Mouse (Mus musculus): ENCODE results near the gene Cela1.

- TF ChIP-seq POLR2A (IDR thresholded peaks at IDR 0.05; ENCODE audit: low read depth, low read length) (no peak), CTCF (IDR thresholded peaks at IDR 0.05; ENCODE audit: borderline replicate concordance, insufficient read depth, low read length) (no peak)
Observed at GRCm38 (mm10) chr15:100706226-100706625, 18.5 kb upstream of the Cela1 start.

Data from embryonic fibroblast, embryonic 13.5 days (primary cell).